ENCODE assay signal across 15 mouse cellular contexts in genomic region chr5:113558065-113558464, GRCm38 (mm10).
DNase-seq lines count a peak whose midpoint lies in the region.
"Had no signal": no experiment of that assay in that cellular context is flagged by ENCODE, and none has a peak within 500 bp of the region (broad histone marks: within the 10 kb centered on the region; RNA-seq: fewer than 3 reads in every experiment).

No protein-coding gene starts in this region.

- DNase-seq in cerebellum, adult 9-10 months, result peak; percentile 80
- no peak for DNase-seq in cerebellum, postnatal 4 days (ENCODE audit: low spot score in 2 of 2)
- DNase-seq in brain, adult 2 months (ENCODE audit: low read depth, low spot score), result peak; percentile 66
- peak; percentile 47 to 55 for DNase-seq in cerebellum, postnatal 10 days
- DNase-seq in cerebellum, postnatal 36 days, result peak; percentile 52 to 58
- DNase-seq in left cerebral cortex, adult 9 months (ENCODE audit: low spot score in 2 of 2), result no peak
- DNase-seq: adrenal gland, adult 2 months; adrenal gland, postnatal 14 days; forebrain, postnatal 0 days; gastrocnemius, adult 2 months; gastrocnemius, postnatal 14 days; heart, adult 11 months; heart, postnatal 36 days; kidney, adult 11 months; kidney, adult 8-10 months had no signal

Comparison
In these comparisons a context has a peak if more than half of its experiments do, and no peak if none do; other contexts are left out.
1. DNase-seq: peak in cerebellum, adult 9-10 months (single experiment), brain, adult 2 months (single experiment), cerebellum, postnatal 10 days (2 of 2) and cerebellum, postnatal 36 days (2 of 2); none in cerebellum, postnatal 4 days (0 of 2) and left cerebral cortex, adult 9 months (0 of 2).